Mouse (Mus musculus) adipocyte (in vitro differentiated cells): ENCODE measurements at regions not wholly inside any gene's neighbourhood (a gene's known extent, or its start where the extent isn't known, plus 50 kb on each side); places are given as distances from the start of the nearest gene placed in this dataset.
A peak's percentile ranks its signal among the peaks of the same experiment; 100 is the strongest.

Experiments used
- DNase-seq: peaks from one replicate; pipeline ENCODE4 v3.0.0-alpha.2; 2016; ENCODE audit warnings: low spot score

DNA sequence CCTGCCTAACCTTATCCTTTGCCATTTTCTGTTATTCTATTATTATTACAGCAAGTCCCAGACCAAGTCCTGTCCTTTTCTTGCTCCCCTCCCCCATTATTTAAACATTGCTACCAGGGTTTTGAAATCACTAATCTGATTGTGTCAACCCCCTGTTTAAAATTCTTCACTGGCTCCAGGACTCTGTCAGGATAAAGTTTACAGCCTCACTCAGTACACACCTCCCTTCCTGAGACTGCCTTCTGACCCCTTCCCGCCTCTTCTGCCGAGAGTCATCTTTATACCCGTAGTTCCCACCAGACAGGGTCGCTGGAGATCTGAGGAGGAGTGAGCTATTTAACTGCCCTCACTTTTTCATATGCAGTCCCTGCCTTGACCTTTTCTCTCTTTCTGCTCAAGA is 110.3 kb upstream of the Syt6 start:
- peak; percentile 7 for DNase-seq

DNA sequence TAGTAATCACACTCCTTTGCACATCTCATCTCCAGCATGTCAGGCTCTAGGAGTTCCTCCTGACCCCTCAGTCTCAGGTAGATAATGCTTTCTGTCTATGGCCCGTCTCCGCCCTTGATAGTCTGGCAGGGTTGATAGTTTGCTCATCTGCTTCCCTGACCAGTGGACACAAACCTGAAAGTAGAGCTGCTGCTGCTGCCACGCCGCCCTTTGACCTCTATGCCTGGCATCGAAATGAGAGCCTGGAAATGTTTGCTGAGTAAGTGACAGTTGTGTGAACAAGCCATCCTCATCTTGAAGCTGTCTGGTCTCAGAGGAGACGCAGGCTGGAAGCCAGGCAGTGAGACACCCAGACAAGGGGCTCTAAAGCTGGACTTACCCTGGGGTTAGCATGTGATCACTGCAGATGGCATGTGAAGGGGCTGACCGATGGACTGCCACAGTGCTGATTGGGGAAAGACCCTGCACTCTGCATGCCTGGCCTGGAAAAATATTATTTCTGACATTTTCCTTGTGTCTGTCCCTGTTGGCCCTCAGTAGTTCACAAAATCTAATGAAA is 109.8 kb upstream of the Syt6 start:
- peak; percentile 16 for DNase-seq

DNA sequence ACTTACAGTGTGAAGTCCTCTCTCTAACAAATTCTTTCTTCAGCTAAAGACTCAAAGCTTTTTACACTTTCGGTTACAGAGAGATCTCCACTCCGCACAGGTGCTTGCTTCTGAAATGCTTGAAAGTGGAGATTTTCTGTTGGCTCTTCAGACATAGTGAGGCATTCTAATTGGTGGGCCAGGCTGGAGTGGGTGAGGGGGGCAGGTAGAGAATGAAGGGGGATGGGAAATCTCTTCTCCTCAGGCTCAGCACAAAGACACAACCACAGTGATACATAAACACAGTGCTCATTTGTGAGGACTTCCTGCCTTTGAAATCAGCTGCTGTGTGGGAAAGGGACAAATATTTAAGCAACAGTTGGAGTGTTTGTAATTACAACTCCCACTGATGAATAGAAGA is 109.1 kb upstream of the Syt6 start:
- DNase-seq: no peak

DNA sequence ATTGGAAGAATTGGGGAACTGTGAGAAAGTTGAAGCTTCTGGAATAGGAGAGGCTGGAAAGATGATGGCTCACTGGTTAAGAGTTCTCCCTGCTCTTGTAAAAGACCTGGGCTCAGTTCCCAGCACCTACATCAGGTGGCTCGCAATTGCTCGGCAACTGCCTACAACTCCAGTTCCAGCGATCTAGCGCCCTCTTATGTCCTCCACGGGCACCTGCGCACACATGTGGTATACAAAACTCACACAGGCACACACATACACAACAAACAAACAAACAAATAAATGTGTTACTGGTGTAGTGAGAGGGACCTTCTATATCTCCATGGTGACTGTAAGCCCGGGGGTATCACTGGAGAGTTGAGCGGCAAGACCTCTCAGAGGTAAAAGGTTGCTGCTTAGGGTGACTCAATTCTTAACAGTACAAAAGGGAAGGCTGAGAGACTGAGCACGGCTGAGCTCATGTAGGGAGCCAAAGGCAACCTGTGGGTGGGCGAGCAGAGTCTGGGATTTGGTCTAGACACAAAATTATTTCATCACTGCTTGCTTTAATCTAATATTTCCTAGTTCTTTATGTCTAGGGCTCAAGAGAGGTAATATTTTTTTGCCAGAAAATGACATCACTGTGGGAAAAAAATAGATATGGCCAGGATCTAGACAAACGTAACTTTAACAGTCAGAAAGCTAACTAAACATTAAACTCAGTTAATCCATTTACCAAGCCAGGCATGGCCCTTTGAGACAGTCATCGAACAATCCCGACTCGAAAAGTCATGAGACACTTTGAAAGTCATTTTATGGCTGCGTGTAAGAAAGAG is 104.2 kb upstream of the Syt6 start:
- no peak for DNase-seq

DNA sequence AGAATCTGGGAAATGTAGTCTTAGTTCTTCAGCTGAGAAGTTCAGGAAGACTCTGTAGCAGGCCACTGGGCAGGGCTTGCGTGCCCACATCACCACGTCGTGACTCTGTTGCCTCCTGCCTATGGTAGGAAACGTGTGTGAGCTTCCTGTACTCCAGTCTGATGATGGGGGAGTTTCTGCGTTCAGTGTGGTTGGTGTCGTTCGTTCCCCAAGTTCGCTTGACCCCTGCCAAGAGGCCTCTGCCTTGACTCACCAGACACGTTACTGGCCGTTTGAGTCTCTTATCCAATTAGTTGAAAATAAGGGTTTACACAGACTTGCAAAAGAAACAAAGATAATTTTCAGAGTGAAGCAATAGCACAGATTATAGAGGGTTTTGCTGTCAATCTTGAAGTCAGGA is 102.4 kb upstream of the Syt6 start:
- DNase-seq: no peak

DNA sequence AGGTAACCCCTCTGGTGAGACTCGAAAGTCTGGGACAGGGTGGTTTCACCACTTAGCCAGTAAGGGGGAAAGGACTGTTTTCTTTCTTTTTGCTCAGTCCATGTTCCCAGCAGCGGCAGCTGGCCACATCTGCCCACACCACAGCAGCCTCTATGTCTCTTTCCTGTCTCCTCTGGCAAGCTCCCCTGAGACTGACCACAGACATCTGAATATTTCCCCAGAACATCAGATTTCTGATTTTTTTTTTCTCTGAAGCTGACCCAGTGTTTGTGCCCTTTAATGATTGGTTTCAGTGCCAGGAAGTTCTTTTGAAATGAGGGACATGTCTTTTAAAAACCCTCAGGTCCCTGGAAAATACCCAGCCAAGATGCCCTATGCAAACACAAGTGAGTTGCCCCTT is 101.7 kb upstream of the Syt6 start:
- peak; percentile 21 for DNase-seq

DNA sequence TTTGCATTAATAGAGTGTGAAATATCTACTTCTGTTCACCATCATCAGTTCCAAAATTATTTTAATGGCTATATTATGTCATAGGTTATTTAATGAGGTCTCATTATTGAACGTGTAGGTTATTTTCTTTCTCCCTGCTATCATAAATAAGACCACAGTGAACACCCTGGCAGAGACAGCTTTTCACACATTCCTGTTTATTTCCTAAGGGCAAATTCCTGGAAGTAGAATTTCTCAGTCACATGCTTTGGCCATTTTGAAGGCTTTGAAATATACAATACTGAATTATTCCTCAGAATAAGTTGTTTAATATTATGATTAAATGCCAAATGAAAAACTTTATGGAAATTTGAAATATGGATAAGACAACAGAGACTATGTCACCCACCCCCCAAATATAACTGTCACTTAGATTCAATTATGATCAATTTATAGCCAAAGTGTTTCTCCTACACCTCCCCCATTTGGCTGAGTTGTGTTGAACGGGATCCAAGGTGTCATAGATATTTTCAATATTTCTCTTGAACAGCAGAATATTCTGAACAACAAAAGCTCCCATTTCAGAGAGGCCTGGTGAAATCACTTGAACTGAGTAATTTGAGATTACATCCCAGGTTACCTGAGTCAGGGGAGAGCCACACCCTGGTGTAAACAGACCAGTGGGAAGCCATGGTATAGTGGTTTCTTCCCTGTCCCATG is 95.0 kb upstream of the Syt6 start:
- DNase-seq: no peak

DNA sequence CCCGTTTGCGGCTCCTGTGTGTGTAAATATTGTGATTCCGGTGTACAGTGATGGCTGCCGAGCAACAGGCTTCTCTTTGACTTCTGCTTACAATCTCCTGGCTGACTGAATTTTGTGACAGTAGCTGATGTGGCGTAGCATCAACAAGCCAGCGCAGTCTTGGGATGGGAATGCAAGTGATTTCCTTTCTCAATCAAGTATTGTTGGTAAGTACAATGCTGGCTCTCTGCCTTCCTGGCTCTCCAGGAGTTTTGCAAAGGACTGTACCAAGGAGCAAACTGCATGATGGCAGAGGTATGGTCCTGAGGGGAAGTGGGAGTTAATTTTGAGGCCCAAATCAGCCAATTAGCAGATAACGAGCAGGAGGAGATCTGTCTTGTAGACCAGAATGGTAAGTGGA is 94.4 kb upstream of the Syt6 start:
- DNase-seq: no peak

DNA sequence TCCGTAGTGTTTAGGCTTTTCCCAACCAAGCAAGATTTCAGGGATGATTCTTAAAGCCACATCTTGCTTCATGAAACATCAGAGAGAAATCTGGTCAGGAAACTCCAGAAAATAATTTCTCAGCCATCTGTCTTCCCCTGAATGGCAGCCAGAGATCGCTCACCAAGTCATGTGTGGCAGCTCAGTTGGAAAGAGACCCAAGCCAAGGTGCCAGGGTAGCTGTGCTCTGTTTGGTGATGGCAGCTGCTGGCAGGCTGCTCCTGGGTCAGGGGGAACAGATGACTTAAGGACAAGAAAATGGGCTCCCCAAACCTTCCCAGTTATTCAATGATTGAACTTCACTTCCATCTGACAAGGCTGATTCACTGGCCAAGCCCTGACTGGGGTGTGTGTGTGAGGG is 91.7 kb upstream of the Syt6 start:
- no peak for DNase-seq

DNA sequence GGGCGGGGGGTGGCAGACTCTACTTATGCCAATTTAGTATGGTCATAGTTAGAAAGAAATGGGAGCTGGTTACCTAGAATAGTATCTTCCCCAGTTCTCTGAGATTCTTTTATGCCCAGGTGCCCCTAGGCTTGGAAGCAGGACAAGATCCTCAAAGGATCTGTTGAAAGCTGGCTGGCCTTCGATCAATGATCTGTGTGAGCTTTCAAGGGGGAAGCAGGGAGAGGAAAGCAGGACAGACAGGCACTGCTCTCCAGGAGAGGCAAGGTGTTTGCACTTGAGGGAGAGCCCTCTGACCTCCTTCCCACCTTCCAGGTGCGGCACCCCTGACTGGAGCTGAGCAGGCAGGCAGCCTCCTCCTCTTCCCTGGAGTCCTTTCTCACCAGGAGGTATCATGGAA is 91.3 kb upstream of the Syt6 start:
- DNase-seq: no peak

DNA sequence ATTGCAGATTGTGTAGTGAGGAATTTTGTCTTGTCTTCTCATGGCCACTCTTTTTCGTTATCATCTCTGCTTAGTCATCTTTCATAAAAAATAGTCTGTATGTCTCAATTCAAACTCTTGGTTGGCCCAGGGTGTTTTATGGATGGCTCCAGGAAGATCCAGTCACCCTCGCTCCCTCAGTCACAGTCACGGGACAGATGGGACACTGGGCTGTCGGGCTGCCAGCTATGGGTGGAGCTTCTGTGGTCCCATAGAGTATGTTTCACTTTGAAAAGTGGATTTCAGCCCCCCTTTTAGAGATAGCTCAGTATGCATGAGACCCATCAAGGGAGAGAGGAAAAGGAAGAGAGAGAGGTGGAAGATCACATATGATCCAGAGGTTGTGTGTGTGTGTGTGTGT is 85.2 kb upstream of the Syt6 start:
- DNase-seq: no peak

DNA sequence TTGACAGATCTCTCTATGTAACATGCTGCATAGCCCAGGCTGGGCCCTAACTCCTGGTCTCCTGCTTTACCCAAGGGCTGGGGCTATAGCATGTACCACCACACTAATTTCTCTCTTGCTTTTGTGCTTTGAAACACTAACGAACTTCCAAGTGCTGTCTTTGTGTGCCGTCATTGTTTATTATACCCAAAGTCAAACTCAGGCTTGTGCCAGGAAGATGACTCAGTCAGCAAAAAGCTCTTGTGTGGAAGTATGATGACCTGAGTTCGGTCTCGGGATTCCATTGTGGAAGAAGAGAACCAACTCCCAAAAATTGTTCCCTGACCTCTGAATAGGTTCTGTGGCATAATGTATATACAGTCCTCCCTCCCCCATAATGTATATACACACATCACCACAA is 84.1 kb upstream of the Syt6 start:
- no peak for DNase-seq

DNA sequence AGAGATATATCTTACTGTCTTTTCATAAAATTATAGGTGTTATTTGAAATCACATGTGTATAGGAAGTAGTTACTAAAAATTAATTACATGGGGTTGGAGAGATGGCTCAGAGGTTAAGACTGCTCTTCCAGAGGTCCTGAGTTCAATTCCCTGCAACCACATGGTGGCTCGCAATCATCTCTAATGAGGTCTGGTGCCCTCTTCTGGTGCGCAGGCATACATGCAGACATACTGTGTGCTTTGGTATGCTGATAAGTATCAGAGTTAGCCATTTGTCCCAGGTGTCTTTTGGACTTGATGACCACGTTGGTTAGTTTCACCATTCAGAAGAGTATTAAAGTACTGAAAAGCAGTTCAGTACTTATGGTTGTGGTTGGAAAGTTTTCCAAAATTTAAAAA is 82.8 kb upstream of the Syt6 start:
- no peak for DNase-seq

DNA sequence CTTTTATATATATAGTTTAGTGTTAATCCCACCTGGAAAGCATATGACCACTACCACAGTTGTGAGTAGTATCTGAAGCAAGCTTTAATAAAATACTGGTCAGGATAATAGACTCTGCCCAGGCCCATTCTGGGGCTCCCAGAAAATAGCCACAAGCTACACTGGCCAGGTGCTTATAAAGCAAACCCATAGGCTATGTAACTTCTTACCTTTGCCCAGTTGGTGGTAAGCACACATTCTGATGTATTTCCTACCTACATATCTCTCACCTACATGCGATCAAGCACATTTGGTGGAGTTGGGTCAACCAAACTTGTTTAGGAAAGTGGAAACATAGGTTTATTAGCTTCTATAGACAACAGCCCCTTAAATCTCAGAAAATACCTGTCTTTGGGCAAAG is 81.4 kb upstream of the Syt6 start:
- DNase-seq: no peak

DNA sequence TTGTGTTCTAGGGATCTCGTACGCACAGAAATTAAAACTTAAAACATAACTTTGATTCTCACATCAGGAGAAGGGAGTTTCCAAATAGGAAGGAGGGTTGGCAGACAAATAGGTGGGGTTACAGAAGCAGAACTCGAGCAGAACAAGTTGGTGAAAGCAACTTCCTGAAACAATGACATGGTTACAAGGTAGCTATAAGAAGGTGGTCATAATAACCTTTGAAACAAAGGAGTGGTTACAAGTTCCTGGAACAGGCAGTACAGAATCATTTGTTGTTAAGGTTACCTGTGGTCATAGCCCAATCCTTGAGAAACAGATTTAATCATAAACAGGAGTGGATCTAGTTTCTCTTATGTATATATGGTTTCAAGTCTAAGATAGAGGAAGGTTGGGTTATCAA is 81.0 kb upstream of the Syt6 start:
- no peak for DNase-seq

DNA sequence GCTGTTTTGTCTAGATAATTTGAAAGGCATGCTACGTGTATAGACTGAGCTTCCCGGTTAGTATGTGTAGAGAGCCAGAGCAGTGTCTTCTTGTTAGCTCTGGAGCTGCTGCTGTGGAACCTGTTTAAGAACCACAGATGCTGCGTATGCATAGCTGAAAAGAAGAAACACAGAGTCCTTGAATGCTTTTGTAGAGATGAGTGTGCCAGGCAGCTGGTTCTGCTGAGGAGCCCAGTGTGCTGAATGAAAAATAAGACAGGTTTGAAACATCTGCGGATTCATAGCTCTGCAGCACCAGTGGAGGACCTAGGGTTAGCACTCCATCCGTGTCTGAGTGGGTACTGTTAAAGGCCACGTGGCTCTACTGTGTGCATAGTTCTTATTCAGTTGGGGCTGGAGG is 78.9 kb upstream of the Syt6 start:
- DNase-seq: no peak

DNA sequence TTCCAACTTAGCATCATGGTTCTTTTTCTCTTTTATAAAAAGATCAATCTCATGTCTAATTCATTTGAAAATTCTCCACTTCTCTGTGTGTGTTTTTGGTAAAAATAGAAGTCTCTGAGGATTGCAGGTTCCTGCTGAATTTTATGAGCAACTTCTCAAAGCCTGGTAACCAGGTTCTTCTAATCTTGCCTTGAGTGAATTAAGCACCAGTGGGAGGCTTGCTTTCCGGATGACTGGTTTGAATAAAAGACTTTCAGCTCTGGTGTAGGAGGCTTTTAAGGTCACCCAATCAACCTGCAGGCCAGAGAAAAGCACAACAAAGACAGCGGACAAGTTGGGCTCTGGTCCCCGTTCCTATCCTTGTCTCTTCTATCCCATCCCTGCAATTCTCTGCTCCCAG is 78.3 kb upstream of the Syt6 start:
- DNase-seq: no peak

DNA sequence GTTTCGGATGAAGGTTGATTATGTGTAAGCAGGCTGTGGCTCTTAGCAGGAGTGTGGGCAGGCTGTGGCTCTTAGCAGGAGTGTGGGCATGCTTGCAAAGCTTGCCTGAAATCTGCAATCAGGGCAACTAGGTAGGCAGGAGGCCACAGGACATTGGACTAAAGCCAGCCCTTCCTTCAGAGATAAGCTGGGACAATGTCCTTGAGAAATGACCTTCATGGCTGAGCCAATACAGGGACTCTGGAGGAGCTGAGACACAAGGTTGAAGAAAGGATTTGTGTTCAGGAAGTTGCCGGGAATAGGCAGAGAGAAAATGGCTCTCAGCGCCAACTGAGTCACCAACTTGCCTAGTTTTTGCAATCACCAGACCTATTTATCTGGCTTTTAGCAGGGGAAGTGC is 77.3 kb upstream of the Syt6 start:
- DNase-seq: no peak

DNA sequence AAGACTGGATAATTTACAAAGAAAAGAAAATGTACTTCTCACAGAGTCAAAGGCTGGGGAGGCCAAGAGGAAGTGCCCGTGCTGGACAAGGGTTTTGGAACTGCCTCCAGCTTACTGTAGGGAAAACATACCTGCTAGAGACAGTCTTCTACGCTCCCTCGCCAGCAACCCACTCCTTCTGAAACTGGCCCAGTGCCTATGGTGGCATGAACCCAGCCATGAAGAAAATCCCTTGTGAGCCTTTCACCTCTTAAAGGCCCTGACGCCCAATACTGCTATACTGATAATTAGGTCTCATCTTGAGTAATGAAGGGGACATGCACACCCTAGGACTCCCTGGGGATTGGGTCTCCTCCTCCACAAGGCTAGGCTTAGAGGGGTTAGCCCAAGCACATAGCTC is 76.6 kb upstream of the Syt6 start:
- DNase-seq: no peak

DNA sequence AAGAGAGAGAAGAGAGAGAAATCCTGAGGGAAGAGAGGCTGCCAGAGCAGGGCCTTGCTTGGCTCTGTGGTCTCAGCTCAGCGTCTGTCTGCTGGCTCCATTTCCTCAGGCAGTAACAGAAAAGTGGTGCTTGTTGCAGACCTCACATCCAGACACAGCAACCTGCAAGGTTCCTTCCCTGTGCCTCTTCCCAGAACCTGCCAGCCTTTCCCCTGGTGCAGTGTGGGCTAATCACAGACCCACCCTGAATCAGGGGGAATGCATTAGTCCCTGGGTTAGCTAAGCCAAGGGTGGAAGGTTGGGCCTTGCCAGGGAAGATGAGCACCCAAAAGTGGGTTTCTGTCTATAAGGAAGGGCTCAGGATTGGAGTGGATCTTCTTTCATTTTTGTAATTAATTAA is 75.2 kb upstream of the Syt6 start:
- DNase-seq: no peak

DNA sequence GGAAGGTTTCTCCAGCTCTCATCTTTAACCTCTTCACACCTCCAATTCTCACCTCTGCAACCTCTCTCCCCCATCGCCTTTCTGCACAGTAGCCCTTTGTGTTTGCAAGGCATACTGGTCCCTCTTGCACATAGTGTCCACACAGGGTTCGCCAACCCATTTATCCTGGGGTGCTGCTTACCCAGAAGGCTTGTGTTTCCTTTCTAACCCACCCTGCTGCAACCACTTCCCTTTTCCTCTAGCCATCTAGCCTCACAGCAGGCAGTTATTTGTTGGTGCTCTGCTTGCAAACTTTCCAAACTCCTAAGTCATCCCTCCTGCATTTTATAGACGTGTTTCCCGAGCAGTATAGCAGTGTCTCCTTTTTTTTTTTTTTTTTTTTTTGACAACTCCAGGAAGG is 74.7 kb upstream of the Syt6 start:
- DNase-seq: no peak

DNA sequence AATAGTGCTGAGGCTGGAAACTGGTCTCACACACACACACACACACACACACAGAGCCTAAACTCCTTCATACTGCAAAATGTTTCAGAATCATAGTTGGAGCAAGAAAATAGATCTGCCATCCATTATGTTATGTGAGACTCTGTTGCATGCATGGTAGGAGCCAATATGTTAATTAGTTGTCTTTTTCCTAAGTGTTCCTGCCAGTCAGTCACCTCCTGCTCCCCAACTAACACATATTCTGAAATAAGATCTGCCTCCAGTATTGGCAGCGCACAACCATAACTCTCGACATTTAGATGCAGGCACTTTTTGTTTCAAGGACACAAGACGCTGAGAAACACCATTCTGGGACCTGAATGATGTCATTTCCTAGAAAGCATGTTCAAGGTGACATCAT is 70.9 kb upstream of the Syt6 start:
- DNase-seq: no peak

DNA sequence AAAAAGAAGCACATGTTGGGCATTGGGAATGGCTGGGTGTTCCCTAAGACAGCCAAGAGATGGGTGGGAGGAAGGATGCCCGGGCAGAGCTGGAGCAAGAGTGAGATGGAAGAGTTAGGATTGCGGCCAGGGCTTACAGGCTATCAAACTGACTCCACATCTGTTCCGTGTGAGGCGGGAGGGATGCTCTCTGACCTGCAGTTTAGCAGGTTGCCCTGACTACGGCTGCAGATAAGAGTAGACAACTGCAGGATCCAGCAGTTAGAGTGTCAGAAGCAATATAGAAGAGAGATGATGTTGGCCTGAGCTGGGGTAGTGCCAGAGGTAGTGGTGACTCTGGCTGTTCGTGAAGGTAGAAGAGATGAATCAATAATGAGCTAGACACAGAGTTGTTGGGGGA is 61.6 kb upstream of the Syt6 start:
- no peak for DNase-seq

DNA sequence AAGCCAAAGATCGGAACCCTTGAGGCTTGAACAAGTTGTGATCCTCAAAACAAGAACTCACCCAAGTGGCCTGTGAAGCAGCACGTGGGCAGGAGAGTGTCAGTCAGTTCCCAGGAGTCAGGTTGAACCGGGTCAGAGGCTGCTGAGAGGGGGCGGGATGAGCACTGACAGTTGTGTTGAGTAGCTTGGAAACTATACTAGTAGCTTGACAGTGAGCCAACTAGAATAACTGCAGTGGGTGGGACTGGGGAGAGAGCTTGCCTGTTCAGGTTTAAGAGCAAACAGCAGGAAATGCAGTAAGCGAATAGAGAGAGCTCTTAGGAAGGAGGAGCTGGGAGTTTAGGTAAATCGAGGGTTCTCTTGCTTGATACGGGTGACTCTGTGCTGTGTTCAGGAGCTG is 61.0 kb upstream of the Syt6 start:
- peak; percentile 29 for DNase-seq
